In genomic region chr15:102528396-102528795, GRCm38 (mm10) we compare ENCODE assay signal across 23 mouse cellular contexts. TPM values are rescaled to one million over a fixed set of nuclear protein-coding genes. Genes with fewer than 3 reads are reported as not detected.
DNase-seq lines count a peak whose midpoint lies in the region; ATAC-seq lines count a peak whose summit lies in the region.
"Had no signal": no experiment of that assay in that cellular context is flagged by ENCODE, and none has a peak within 500 bp of the region (broad histone marks: within the 10 kb centered on the region; RNA-seq: fewer than 3 reads in every experiment).

No protein-coding gene starts in this region.

- H3K27me3 ChIP-seq in intestine, embryonic 14.5 days (replicated peaks; ENCODE audit: control insufficient read depth, insufficient read depth, low read length): no peaks in the 10 kb centered on the region
- no peaks in the 10 kb centered on the region for H3K27me3 ChIP-seq in intestine, embryonic 15.5 days (replicated peaks)
- no peaks in the 10 kb centered on the region for H3K27me3 ChIP-seq in neural tube, embryonic 11.5 days (ENCODE audit: control insufficient read depth, insufficient read depth, low read length)
- no peaks in the 10 kb centered on the region for H3K27me3 ChIP-seq in neural tube, embryonic 15.5 days (replicated peaks)
- H3K27me3 ChIP-seq: embryonic facial prominence, embryonic 13.5 days; embryonic facial prominence, embryonic 15.5 days; forebrain, embryonic 12.5 days had no signal

- H3K4me1 ChIP-seq in intestine, embryonic 14.5 days (replicated peaks; ENCODE audit: control insufficient read depth, insufficient read depth, low read length): no peaks in the 10 kb centered on the region
- H3K4me1 ChIP-seq in intestine, embryonic 15.5 days (replicated peaks): no peaks in the 10 kb centered on the region
- no peaks in the 10 kb centered on the region for H3K4me1 ChIP-seq in neural tube, embryonic 11.5 days (ENCODE audit: control insufficient read depth, insufficient read depth, low read length)
- H3K4me1 ChIP-seq in neural tube, embryonic 15.5 days: peaks cover 20% of the 10 kb centered on the region
- H3K4me1 ChIP-seq: embryonic facial prominence, embryonic 13.5 days; embryonic facial prominence, embryonic 15.5 days; forebrain, embryonic 10.5 days; forebrain, embryonic 12.5 days had no signal

- no peak overlapping the region for H3K27ac ChIP-seq in intestine, embryonic 14.5 days (ENCODE audit: low read depth)
- H3K27ac ChIP-seq in intestine, embryonic 15.5 days: no peak overlapping the region
- H3K27ac ChIP-seq in neural tube, embryonic 11.5 days (ENCODE audit: low read depth, low read length): no peak overlapping the region
- H3K27ac ChIP-seq in neural tube, embryonic 15.5 days (replicated peaks): no peak overlapping the region
- H3K27ac ChIP-seq: embryonic facial prominence, embryonic 13.5 days; embryonic facial prominence, embryonic 15.5 days; forebrain, embryonic 10.5 days; forebrain, embryonic 12.5 days had no signal

- no peak overlapping the region for H3K4me2 ChIP-seq in intestine, embryonic 14.5 days (ENCODE audit: low read length)
- H3K4me2 ChIP-seq in intestine, embryonic 15.5 days (replicated peaks): no peak overlapping the region
- H3K4me2 ChIP-seq in neural tube, embryonic 11.5 days (ENCODE audit: low read depth): no peak overlapping the region
- H3K4me2 ChIP-seq in neural tube, embryonic 15.5 days: no peak overlapping the region
- H3K4me2 ChIP-seq: embryonic facial prominence, embryonic 13.5 days; embryonic facial prominence, embryonic 15.5 days; forebrain, embryonic 12.5 days had no signal

- DNase-seq in intestine, embryonic 14.5 days (ENCODE audit: low spot score): peak; percentile 34
- peak; percentile 2 for DNase-seq in neural tube, embryonic 11.5 days (ENCODE audit: low spot score)
- DNase-seq: adrenal gland, adult 2 months; adrenal gland, postnatal 10 days; adrenal gland, postnatal 25 days; cerebellum, adult 11 months; cerebellum, adult 18-20 months; cerebellum, adult 8-10 months; cerebellum, postnatal 36 days; embryo, embryonic 11 days had no signal

- no peak overlapping the region for H3K9ac ChIP-seq in intestine, embryonic 14.5 days (ENCODE audit: low read length)
- no peak overlapping the region for H3K9ac ChIP-seq in intestine, embryonic 15.5 days
- no peak overlapping the region for H3K9ac ChIP-seq in neural tube, embryonic 11.5 days (ENCODE audit: low read length)
- H3K9ac ChIP-seq in neural tube, embryonic 15.5 days (replicated peaks): no peak overlapping the region
- H3K9ac ChIP-seq: embryonic facial prominence, embryonic 13.5 days; embryonic facial prominence, embryonic 15.5 days; forebrain, embryonic 12.5 days had no signal

- no peak for ATAC-seq in intestine, embryonic 14.5 days (replicated peaks; ENCODE audit: low FRiP score, low TSS enrichment, low read depth)
- ATAC-seq in intestine, embryonic 15.5 days: no peak
- no peak for ATAC-seq in neural tube, embryonic 11.5 days (ENCODE audit: insufficient read depth, low FRiP score, low TSS enrichment)
- ATAC-seq in neural tube, embryonic 15.5 days (ENCODE audit: low FRiP score): no peak
- ATAC-seq in frontal cortex, adult (ENCODE audit: low TSS enrichment): no peak
- ATAC-seq: forebrain, embryonic 14.5 days; forebrain, embryonic 16.5 days had no signal

- H3K36me3 ChIP-seq in intestine, embryonic 14.5 days (ENCODE audit: control insufficient read depth, insufficient read depth, low read length): peaks cover 81% of the 10 kb centered on the region
- H3K36me3 ChIP-seq in intestine, embryonic 15.5 days: peaks cover 41% of the 10 kb centered on the region
- peaks cover 4% of the 10 kb centered on the region for H3K36me3 ChIP-seq in neural tube, embryonic 11.5 days (ENCODE audit: control insufficient read depth, insufficient read depth, low read length)
- peaks cover 59% of the 10 kb centered on the region for H3K36me3 ChIP-seq in neural tube, embryonic 15.5 days

- H3K9me3 ChIP-seq in intestine, embryonic 14.5 days (ENCODE audit: control insufficient read depth, low read length): no peaks in the 10 kb centered on the region
- H3K9me3 ChIP-seq in intestine, embryonic 15.5 days: no peaks in the 10 kb centered on the region
- no peaks in the 10 kb centered on the region for H3K9me3 ChIP-seq in neural tube, embryonic 11.5 days (ENCODE audit: control insufficient read depth, low read length)
- H3K9me3 ChIP-seq in neural tube, embryonic 15.5 days (replicated peaks): no peaks in the 10 kb centered on the region
- H3K9me3 ChIP-seq: embryonic facial prominence, embryonic 13.5 days; embryonic facial prominence, embryonic 15.5 days; forebrain, embryonic 10.5 days; forebrain, embryonic 12.5 days had no signal

- 91% methylated on average over 1 of the region's 1 CpGs for WGBS in intestine, embryonic 14.5 days
- WGBS in intestine, embryonic 15.5 days: 89% methylated on average over 1 of the region's 1 CpGs
- WGBS in neural tube, embryonic 11.5 days: 93% methylated on average over 1 of the region's 1 CpGs
- WGBS in neural tube, embryonic 15.5 days: 95% methylated on average over 1 of the region's 1 CpGs

- H3K4me3 ChIP-seq in intestine, embryonic 14.5 days (ENCODE audit: low read depth, low read length): no peak overlapping the region
- no peak overlapping the region for H3K4me3 ChIP-seq in intestine, embryonic 15.5 days (replicated peaks)
- H3K4me3 ChIP-seq in neural tube, embryonic 11.5 days (ENCODE audit: low read depth, low read length): no peak overlapping the region
- H3K4me3 ChIP-seq in neural tube, embryonic 15.5 days (replicated peaks): no peak overlapping the region
- H3K4me3 ChIP-seq: embryonic facial prominence, embryonic 13.5 days; embryonic facial prominence, embryonic 15.5 days; erythroblast, embryonic 14.5 days; forebrain, embryonic 10.5 days; forebrain, embryonic 12.5 days had no signal

RNA-seq across cellular contexts. Expression of gene Npff, which starts 3.7 kb away (rescaled TPM):
- 1.5 and 2.2 TPM in 2 replicates for polyA plus RNA-seq in intestine, embryonic 14.5 days (2014; fragmentation: Nextera tagmentation; extraction: Ambion mirVana)
- 1.3 and 1.6 TPM in 2 replicates for polyA plus RNA-seq in intestine, embryonic 15.5 days (2015; fragmentation: Nextera tagmentation; extraction: Ambion mirVana)
- polyA plus RNA-seq in neural tube, embryonic 11.5 days (2014; fragmentation: Nextera tagmentation; extraction: Ambion mirVana): 3.0 and 3.4 TPM in 2 replicates
- 13.9 and 14.0 TPM in 2 replicates for polyA plus RNA-seq in neural tube, embryonic 15.5 days (2015; fragmentation: Nextera tagmentation; extraction: Ambion mirVana)

RNA-seq across cellular contexts. Expression of gene Tarbp2, which starts 10.4 kb away (rescaled TPM):
- 105 TPM in 2 replicates for polyA plus RNA-seq in intestine, embryonic 14.5 days (2014; fragmentation: Nextera tagmentation; extraction: Ambion mirVana)
- 94.1 and 101 TPM in 2 replicates for polyA plus RNA-seq in intestine, embryonic 15.5 days (2015; fragmentation: Nextera tagmentation; extraction: Ambion mirVana)
- 103 and 105 TPM in 2 replicates for polyA plus RNA-seq in neural tube, embryonic 11.5 days (2014; fragmentation: Nextera tagmentation; extraction: Ambion mirVana)
- polyA plus RNA-seq in neural tube, embryonic 15.5 days (2015; fragmentation: Nextera tagmentation; extraction: Ambion mirVana): 93.7 and 98.4 TPM in 2 replicates

RNA-seq across cellular contexts. Expression of gene Map3k12, which starts 11.5 kb away (rescaled TPM):
- 13.5 and 14.9 TPM in 2 replicates for polyA plus RNA-seq in intestine, embryonic 14.5 days (2014; fragmentation: Nextera tagmentation; extraction: Ambion mirVana)
- 10.8 and 11.0 TPM in 2 replicates for polyA plus RNA-seq in intestine, embryonic 15.5 days (2015; fragmentation: Nextera tagmentation; extraction: Ambion mirVana)
- polyA plus RNA-seq in neural tube, embryonic 11.5 days (2014; fragmentation: Nextera tagmentation; extraction: Ambion mirVana): 24.8 and 26.1 TPM in 2 replicates
- polyA plus RNA-seq in neural tube, embryonic 15.5 days (2015; fragmentation: Nextera tagmentation; extraction: Ambion mirVana): 49.1 and 57.4 TPM in 2 replicates

RNA-seq across cellular contexts. Expression of gene Gm10337, which starts 24.9 kb away (rescaled TPM):
- polyA plus RNA-seq in intestine, embryonic 14.5 days (2014; fragmentation: Nextera tagmentation; extraction: Ambion mirVana): 3.4 TPM in 1 of 2 replicates, not detected in the other
- 5.4 TPM in 1 of 2 replicates, not detected in the other for polyA plus RNA-seq in intestine, embryonic 15.5 days (2015; fragmentation: Nextera tagmentation; extraction: Ambion mirVana)
- polyA plus RNA-seq in neural tube, embryonic 11.5 days (2014; fragmentation: Nextera tagmentation; extraction: Ambion mirVana): 4.1 and 10.3 TPM in 2 replicates
- polyA plus RNA-seq in neural tube, embryonic 15.5 days (2015; fragmentation: Nextera tagmentation; extraction: Ambion mirVana): 6.2 and 6.4 TPM in 2 replicates
- polyA plus RNA-seq: adrenal gland, adult 2 months; brain, embryonic 14.5 days; C2C12; embryonic facial prominence, embryonic 11.5 days; erythroblast, embryonic 14.5 days; forebrain, embryonic 10.5 days; forebrain, embryonic 14.5 days had no signal

RNA-seq across cellular contexts. Expression of gene Pcbp2, which starts 58.1 kb away (rescaled TPM):
- polyA plus RNA-seq in intestine, embryonic 14.5 days (2014; fragmentation: Nextera tagmentation; extraction: Ambion mirVana): 275 and 289 TPM in 2 replicates
- polyA plus RNA-seq in intestine, embryonic 15.5 days (2015; fragmentation: Nextera tagmentation; extraction: Ambion mirVana): 178 and 182 TPM in 2 replicates
- 220 and 232 TPM in 2 replicates for polyA plus RNA-seq in neural tube, embryonic 11.5 days (2014; fragmentation: Nextera tagmentation; extraction: Ambion mirVana)
- polyA plus RNA-seq in neural tube, embryonic 15.5 days (2015; fragmentation: Nextera tagmentation; extraction: Ambion mirVana): 117 and 143 TPM in 2 replicates
